Mouse (Mus musculus) olfactory bulb, adult 2 months (tissue): Measurements from ENCODE around the gene 5330417C22Rik.

Experiments used
- CTCF ChIP-seq: fragments of 200-500 bp; IDR thresholded peaks from 2 replicates; pipeline ENCODE4 v1.5.1; 2012; ENCODE audit warnings: low read depth, mild to moderate bottlenecking, low read length, moderate library complexity; ENCODE audit not compliant: insufficient read depth
- POLR2A ChIP-seq: fragments of 200-500 bp; IDR thresholded peaks from 2 replicates; pipeline ENCODE4 v1.6.1; 2012; ENCODE audit warnings: mild to moderate bottlenecking, low read depth, low read length, moderate library complexity; ENCODE audit not compliant: insufficient read depth

GRCm38 (mm10) chr3:108444029-108444428, 92.3 kb downstream of the 5330417C22Rik start:
- TF ChIP-seq CTCF (no peak), POLR2A (no peak)
